Mouse (Mus musculus) spleen, postnatal 36 days (tissue): Measurements from ENCODE around the gene Nudt1.
"Not testable (repeated sequence)": the region's sequence is repeated elsewhere in the genome, so short reads cannot be mapped to it uniquely, and the experiment has no call there.

Experiments used
- DNase-seq, 2 experiments: peaks; one replicate each; pipeline ENCODE4 v3.0.0; 2022; ENCODE audit warnings: low spot score in 2 of 2, mixed read lengths in 1 of 2

The Nudt1 gene

GRCm38 (mm10) chr5:140342880-140343279 lies 21.4 kb downstream of the Nudt1 start:
- no peak for DNase-seq

GRCm38 (mm10) chr5:140345244-140345643 lies 23.8 kb downstream of the Nudt1 start:
- DNase-seq, result no peak

- DNase-seq, result no peak
Measured at GRCm38 (mm10) chr5:140346050-140346449, 24.6 kb downstream of the Nudt1 start.

GRCm38 (mm10) chr5:140349882-140350281 lies 28.4 kb downstream of the Nudt1 start:
- no peak for DNase-seq

- no peak for DNase-seq
Measured at GRCm38 (mm10) chr5:140350731-140351497, 29.5 kb downstream of the Nudt1 start.

- no peak for DNase-seq
Measured at GRCm38 (mm10) chr5:140352352-140352751, 30.9 kb downstream of the Nudt1 start.

- no peak for DNase-seq
Measured at GRCm38 (mm10) chr5:140355934-140356333, 34.5 kb downstream of the Nudt1 start.

- DNase-seq, result no peak
Measured at GRCm38 (mm10) chr5:140357466-140357865, 36.0 kb downstream of the Nudt1 start.

- no peak for DNase-seq
Measured at GRCm38 (mm10) chr5:140359930-140360674, 38.6 kb downstream of the Nudt1 start.

- no peak for DNase-seq
Measured at GRCm38 (mm10) chr5:140364415-140364814, 43.0 kb downstream of the Nudt1 start.

GRCm38 (mm10) chr5:140368126-140368525 lies 46.7 kb downstream of the Nudt1 start:
- DNase-seq, result not testable (repeated sequence)

GRCm38 (mm10) chr5:140368926-140369325 lies 47.5 kb downstream of the Nudt1 start:
- DNase-seq, result no peak

GRCm38 (mm10) chr5:140369466-140369865 lies 48.0 kb downstream of the Nudt1 start:
- no peak for DNase-seq

GRCm38 (mm10) chr5:140370446-140371254 lies 49.2 kb downstream of the Nudt1 start:
- no peak for DNase-seq

GRCm38 (mm10) chr5:140371671-140372070 lies 50.2 kb downstream of the Nudt1 start:
- DNase-seq, result no peak

GRCm38 (mm10) chr5:140373711-140374110 lies 52.3 kb downstream of the Nudt1 start:
- no peak for DNase-seq

- DNase-seq, result peak; percentile 76 to 78
Measured at GRCm38 (mm10) chr5:140374226-140374625, 52.8 kb downstream of the Nudt1 start.

- no peak for DNase-seq
Measured at GRCm38 (mm10) chr5:140375249-140375829, 53.9 kb downstream of the Nudt1 start.

GRCm38 (mm10) chr5:140378121-140378853 lies 56.8 kb downstream of the Nudt1 start:
- no peak for DNase-seq

- DNase-seq, result no peak
Measured at GRCm38 (mm10) chr5:140379299-140379698, 57.8 kb downstream of the Nudt1 start.

GRCm38 (mm10) chr5:140381156-140381555 lies 59.7 kb downstream of the Nudt1 start:
- no peak for DNase-seq
